Mouse (Mus musculus) midbrain, embryonic 13.5 days (tissue): ENCODE measurements around the gene Opa1. TPM values are rescaled to one million over a fixed set of nuclear protein-coding genes. Genes with fewer than 3 reads are reported as not detected.

Experiments used
- polyA plus RNA-seq: library from polyadenylated mRNA; unstranded; fragments of >200 nt; fragmentation: Nextera tagmentation; extraction: Ambion mirVana; gene quantifications from 2 replicates; pipeline ENCODE4 v1.2.1, GENCODE M21; 2015

Opa1 gene
- polyA plus RNA-seq, 1 experiment from 2014 or later: 42.0 TPM

Other genes starting within 250 kb of the Opa1 start
- gene Atp13a5, start 200.6 kb upstream of the Opa1 start, polyA plus RNA-seq: 0.35 and 0.64 TPM in 2 replicates
- gene Atp13a4, start 34.5 kb upstream of the Opa1 start, polyA plus RNA-seq: 0.42 and 0.61 TPM in 2 replicates